Mouse (Mus musculus) embryonic facial prominence, embryonic 14.5 days (tissue): ENCODE measurements around the gene Arl15. TPM values are rescaled to one million over a fixed set of nuclear protein-coding genes. Genes with fewer than 3 reads are reported as not detected.

Experiments
- ATAC-seq: fragments of 200-750 bp; cut with Nextera tagmentation; 2 replicates; pipeline ENCODE4 v1.8.0; 2017; ENCODE audit warnings: low read depth, moderate number of reproducible peaks, moderate TSS enrichment
- DNase-seq: peaks from one replicate; pipeline ENCODE4 v3.0.0-alpha.2; 2015; ENCODE audit warnings: low spot score
- H3K27ac ChIP-seq: fragments of 300-500 bp; sonication (generic); replicated peaks from 2 replicates; pipeline ENCODE4 v1.5.1; 2014; ENCODE audit warnings: low read depth, mild to moderate bottlenecking, low read length, moderate library complexity
- H3K27me3 ChIP-seq: fragments of 300-500 bp; sonication (generic); replicated peaks from 2 replicates; pipeline ENCODE4 v1.6.1; 2014; ENCODE audit warnings: low read length; ENCODE audit not compliant: control insufficient read depth, insufficient read depth
- H3K36me3 ChIP-seq: fragments of 300-500 bp; sonication (generic); 2 replicates; pipeline ENCODE4 v1.6.1; 2014; ENCODE audit warnings: low read length, mixed read lengths; ENCODE audit not compliant: control insufficient read depth, insufficient read depth
- H3K4me1 ChIP-seq: fragments of 300-500 bp; sonication (generic); 2 replicates; pipeline ENCODE4 v1.6.1; 2014; ENCODE audit warnings: antibody characterized with exemption, low read length; ENCODE audit not compliant: control insufficient read depth, insufficient read depth
- H3K4me2 ChIP-seq: fragments of 300-500 bp; sonication (generic); 2 replicates; pipeline ENCODE4 v1.6.1; 2014; ENCODE audit warnings: low read depth, mild to moderate bottlenecking, low read length, moderate library complexity, mixed read lengths
- H3K4me3 ChIP-seq: fragments of 300-500 bp; sonication (generic); 2 replicates; pipeline ENCODE4 v1.5.1; 2014; ENCODE audit warnings: low read depth, mild to moderate bottlenecking, low read length
- H3K9ac ChIP-seq: fragments of 300-500 bp; sonication (generic); 2 replicates; pipeline ENCODE4 v1.6.1; 2014; ENCODE audit warnings: low read depth, mild to moderate bottlenecking, low read length, moderate library complexity, mixed read lengths
- H3K9me3 ChIP-seq: fragments of 300-500 bp; sonication (generic); 2 replicates; pipeline ENCODE4 v1.6.1; 2016; ENCODE audit warnings: low read length; ENCODE audit not compliant: control insufficient read depth
- WGBS: fragments of 180-500 bp; shearing (Covaris S2); extraction: QIAGEN DNeasy Blood & Tissue Kit; methylation state at CpG from one replicate; pipeline ENCODE4 v1.1.7; 2014; 5-methylcytosine and 5-hydroxymethylcytosine counted together
- polyA plus RNA-seq: library from polyadenylated mRNA; unstranded; fragments of >200 nt; fragmentation: Nextera tagmentation; extraction: Ambion mirVana; gene quantifications from 2 replicates; pipeline ENCODE4 v1.2.1, GENCODE M21; 2014

The Arl15 gene
- polyA plus RNA-seq, 1 experiment from 2014 or later = 8.2 TPM

DNA sequence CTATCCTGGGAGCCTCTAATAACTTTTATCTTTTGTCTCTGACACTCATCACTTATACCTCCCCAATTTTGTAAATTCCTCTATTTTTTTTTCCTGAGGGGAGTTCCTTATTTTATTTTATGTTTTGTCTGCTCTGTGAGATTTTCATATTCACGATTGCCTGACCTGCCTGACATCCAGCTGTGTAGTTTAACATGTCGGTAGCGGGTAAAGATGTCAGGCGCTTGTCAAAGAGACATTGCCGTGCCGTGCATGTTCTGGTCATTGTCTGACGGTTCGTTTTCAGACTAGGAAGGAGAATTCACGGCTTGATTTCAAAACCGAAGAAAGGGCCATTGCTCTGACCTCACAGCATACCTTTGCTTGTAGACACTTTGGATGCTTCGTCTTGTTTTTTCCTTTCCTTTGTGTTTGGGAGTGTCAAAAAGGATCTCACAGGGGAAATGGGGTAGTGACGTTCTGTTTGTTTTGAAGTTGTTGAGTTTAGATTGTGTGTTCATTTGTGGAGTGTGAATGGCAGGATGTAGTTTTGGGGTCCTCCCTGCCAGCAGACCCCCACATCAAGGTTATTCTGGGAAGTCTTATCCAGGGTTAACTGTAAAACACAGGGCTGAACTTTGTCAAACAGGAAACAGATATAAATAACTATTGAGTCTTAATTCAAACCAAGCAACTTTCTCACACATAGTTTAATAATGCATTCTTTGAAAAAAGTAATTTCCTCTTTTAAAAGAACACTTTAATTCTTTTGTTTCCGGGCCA, 60.4 kb downstream of the Arl15 start:
- Histone ChIP-seq H3K9me3 (no peaks in the 10 kb centered on the region), H3K9ac (no peak overlapping the region), H3K36me3 (no peaks in the 10 kb centered on the region), H3K4me1 (0 out of 2 replicates have a peak, but pooled peaks cover 3% of the 10 kb centered on the region), H3K4me2 (no peak overlapping the region), H3K27ac (no peak overlapping the region), H3K4me3 (no peak overlapping the region), H3K27me3 (no peaks in the 10 kb centered on the region)
- DNase-seq (no peak), ATAC-seq (no peak)
- 71% methylated on average over 13 of the region's 13 CpGs for WGBS

DNA sequence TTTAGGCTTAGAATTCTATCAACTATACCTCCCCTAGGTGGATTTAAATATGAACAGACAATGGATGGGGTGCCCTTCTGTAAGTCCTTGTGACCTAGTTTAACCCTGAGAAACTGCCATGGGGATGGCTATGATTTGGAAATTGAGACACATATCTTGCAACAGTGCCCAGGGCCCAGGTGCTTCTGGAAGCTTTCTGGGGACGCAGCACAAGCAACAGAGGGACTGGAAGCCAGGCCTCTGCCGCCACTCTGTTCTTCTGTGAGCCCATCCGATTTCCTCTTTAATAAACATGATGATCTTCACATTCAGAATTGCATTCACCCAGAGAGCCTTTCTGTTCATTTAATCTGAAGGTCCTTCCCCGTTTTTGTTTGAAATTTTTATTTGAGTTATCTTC, 62.6 kb downstream of the Arl15 start:
- Histone ChIP-seq H3K9ac (no peak overlapping the region), H3K27me3 (no peaks in the 10 kb centered on the region), H3K9me3 (no peaks in the 10 kb centered on the region), H3K36me3 (no peaks in the 10 kb centered on the region), H3K4me2 (no peak overlapping the region), H3K4me3 (no peak overlapping the region), H3K27ac (no peak overlapping the region), H3K4me1 (0 out of 2 replicates have a peak, but pooled peaks cover 3% of the 10 kb centered on the region)
- DNase-seq (no peak), ATAC-seq (no peak)
- 69% methylated on average over 4 of the region's 4 CpGs for WGBS

DNA sequence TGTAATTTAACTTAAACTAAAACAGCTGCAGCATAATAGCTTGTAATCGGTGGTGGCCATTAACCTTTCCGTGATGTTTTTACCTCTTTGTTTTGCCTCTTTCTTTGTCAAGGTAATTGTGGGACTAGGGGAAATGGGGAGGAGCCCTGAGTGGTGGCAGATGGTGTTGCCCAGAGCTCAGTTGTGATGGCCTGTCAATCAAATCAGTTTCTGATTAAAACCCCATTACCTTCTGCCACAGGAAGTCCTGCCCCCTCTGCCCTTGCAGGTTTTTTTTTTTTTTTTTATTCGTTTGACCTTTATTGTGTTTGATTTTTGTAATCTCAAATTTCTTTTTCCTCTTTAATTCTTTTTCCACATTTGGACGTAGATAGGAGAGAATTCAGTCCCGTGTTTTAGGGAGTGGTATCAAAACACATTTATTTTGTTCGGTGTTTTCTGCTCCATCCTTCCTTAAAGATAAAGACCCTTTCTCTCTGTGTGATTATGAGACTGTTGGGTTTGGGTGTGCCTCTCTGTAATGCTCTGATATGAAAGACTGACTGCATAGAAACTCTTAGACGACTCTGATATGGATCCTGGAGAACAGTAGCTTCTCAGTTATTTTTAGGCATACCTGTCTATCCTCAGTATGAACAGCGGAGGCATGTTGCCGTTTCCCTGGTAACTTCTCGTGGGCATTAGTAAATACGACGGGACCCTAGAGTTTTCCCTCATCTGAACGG, 64.5 kb downstream of the Arl15 start:
- ATAC-seq = no peak
- WGBS = 57% methylated on average over 13 of the region's 13 CpGs
- H3K27ac ChIP-seq = no peak overlapping the region
- no peaks in the 10 kb centered on the region for H3K36me3 ChIP-seq
- H3K4me2 ChIP-seq = no peak overlapping the region
- DNase-seq = no peak
- no peak overlapping the region for H3K4me3 ChIP-seq
- no peaks in the 10 kb centered on the region for H3K9me3 ChIP-seq
- no peak overlapping the region for H3K9ac ChIP-seq
- H3K27me3 ChIP-seq = no peaks in the 10 kb centered on the region
- 0 out of 2 replicates have a peak, but pooled peaks cover 3% of the 10 kb centered on the region for H3K4me1 ChIP-seq

DNA sequence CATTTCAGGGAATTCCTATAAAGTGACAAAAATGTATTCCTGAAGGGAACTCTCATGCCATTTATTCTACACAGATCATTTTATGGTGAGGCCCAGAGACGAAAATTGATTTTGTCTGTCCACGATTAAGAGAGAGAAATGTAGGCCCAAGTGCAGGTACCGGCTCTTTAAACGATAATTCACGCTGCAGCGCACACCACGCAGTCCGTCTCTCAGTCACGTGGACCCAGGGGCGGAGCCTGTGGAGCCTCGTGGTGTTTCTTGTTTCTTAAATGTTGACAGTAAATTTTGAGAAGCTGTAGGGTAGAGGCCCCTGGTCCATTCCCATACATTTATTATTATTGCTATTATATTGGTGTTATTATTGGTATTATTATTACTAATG, 65.1 kb downstream of the Arl15 start:
- no peak for ATAC-seq
- Histone ChIP-seq H3K36me3 (no peaks in the 10 kb centered on the region), H3K9ac (no peak overlapping the region), H3K4me1 (0 out of 2 replicates have a peak, but pooled peaks cover 3% of the 10 kb centered on the region), H3K27ac (no peak overlapping the region), H3K4me3 (no peak overlapping the region), H3K27me3 (no peaks in the 10 kb centered on the region), H3K4me2 (no peak overlapping the region), H3K9me3 (no peaks in the 10 kb centered on the region)
- DNase-seq = no peak
- 84% methylated on average over 11 of the region's 11 CpGs for WGBS

DNA sequence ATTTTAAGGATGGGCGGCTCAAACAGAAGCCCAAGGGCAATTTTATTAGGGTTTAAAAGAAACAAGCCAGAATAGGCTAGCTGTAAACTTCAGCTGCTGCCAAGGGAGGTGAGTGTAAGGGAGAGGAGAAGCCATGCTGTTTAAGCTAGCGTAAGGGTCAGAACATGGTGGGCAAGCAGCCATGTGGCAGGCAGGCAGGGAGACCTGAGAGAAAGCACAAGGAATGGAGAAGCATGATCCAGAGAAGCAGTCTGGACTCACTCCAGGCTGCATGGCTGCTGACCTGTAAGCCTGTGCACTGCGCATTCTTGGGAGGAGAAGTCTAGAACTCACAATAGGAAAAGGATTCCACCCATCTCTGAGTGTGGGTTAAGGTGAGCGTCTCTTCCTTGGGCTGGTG, 66.5 kb downstream of the Arl15 start:
- Histone ChIP-seq H3K9me3 (no peaks in the 10 kb centered on the region), H3K4me1 (0 out of 2 replicates have a peak, but pooled peaks cover 3% of the 10 kb centered on the region), H3K36me3 (no peaks in the 10 kb centered on the region), H3K27ac (no peak overlapping the region), H3K4me2 (no peak overlapping the region), H3K27me3 (no peaks in the 10 kb centered on the region), H3K9ac (no peak overlapping the region), H3K4me3 (no peak overlapping the region)
- no peak for DNase-seq
- 89% methylated on average over 4 of the region's 4 CpGs for WGBS
- ATAC-seq = no peak

DNA sequence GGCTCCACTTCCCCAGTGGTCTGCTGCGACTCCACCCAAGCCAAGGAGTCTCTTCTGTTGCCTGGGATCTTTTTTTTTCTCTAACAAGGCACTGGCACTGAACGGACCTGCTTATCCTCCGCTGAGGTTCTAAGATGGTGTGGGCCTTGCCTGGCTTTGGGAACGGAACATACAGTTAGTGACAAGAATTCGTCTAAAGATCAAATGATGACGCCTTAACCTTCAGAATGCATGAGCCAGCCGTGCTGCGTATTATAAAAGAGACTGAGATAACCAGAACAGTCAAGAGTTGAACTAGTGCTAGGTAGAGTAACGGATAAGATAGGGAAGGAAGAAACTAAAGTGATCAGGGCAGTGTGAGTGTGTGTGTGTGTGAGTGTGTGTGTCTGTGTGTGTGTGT, 66.9 kb downstream of the Arl15 start:
- WGBS = 90% methylated on average over 9 of the region's 9 CpGs
- no peak overlapping the region for H3K27ac ChIP-seq

DNA sequence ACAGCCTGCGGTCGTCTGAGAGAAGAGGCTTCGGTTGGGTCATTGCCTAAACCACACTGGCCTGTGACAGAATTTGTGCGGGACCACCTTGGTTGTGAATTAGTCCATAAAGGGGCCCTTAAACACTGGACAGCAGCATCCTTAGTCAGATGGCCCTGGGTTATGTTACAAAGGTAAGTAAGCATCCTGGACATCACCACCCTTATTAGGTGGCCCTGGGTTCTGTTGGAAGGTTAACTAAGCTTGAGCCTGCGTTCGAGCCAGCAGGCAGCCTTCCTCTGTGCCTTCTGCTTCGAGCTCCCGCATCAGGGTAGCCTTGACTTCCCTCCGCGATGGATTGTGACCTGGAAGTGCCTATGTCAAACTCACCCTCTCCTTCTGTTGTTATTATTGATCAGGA, 68.6 kb downstream of the Arl15 start:
- no peaks in the 10 kb centered on the region for H3K4me1 ChIP-seq
- no peak overlapping the region for H3K27ac ChIP-seq
- H3K9me3 ChIP-seq = no peaks in the 10 kb centered on the region
- 83% methylated on average over 10 of the region's 10 CpGs for WGBS
- ATAC-seq (no peak), DNase-seq (no peak)
- H3K4me3 ChIP-seq = no peak overlapping the region
- H3K36me3 ChIP-seq = no peaks in the 10 kb centered on the region
- H3K9ac ChIP-seq = no peak overlapping the region
- no peak overlapping the region for H3K4me2 ChIP-seq
- H3K27me3 ChIP-seq = no peaks in the 10 kb centered on the region

More for the DNA sequence above, 66.9 kb downstream of the Arl15 start:
- H3K36me3 ChIP-seq = no peaks in the 10 kb centered on the region
- 0 out of 2 replicates have a peak, but pooled peaks cover 3% of the 10 kb centered on the region for H3K4me1 ChIP-seq
- no peak overlapping the region for H3K9ac ChIP-seq
- H3K27me3 ChIP-seq = no peaks in the 10 kb centered on the region
- H3K4me2 ChIP-seq = no peak overlapping the region
- H3K4me3 ChIP-seq = no peak overlapping the region
- DNase-seq = no peak
- H3K9me3 ChIP-seq = no peaks in the 10 kb centered on the region
- ATAC-seq = no peak

DNA sequence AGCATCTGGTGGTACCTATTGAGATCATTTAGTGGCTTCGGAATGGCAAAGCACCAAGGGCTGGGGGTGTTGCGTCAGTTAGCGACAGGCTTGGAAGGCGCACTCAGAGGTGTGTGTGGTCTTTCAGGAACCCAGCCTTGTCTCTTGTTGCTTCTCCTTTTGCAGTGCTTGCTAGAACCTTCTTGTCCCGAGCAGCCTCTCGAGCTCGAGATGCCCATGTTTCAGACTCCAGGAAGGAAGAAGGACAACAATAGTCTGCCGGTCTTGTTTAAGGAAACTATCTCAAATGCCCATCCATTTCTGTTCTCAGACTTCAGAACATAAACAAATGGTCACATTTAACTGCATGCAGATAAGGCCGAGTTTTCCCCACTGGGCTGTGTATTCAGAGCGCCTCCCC, 69.4 kb downstream of the Arl15 start:
- Histone ChIP-seq H3K27me3 (no peaks in the 10 kb centered on the region), H3K4me1 (no peaks in the 10 kb centered on the region), H3K36me3 (no peaks in the 10 kb centered on the region), H3K9ac (no peak overlapping the region), H3K9me3 (no peaks in the 10 kb centered on the region), H3K27ac (no peak overlapping the region), H3K4me3 (no peak overlapping the region), H3K4me2 (no peak overlapping the region)
- WGBS = 76% methylated on average over 10 of the region's 10 CpGs
- ATAC-seq (no peak), DNase-seq (no peak)
